1 mouse cellular context compared by ENCODE assay signal in genomic region chr11:58954420-58955142, GRCm38 (mm10).
A peak's percentile ranks its signal among the peaks of the same experiment; 100 is the strongest.
TF ChIP-seq lines count a peak whose summit lies in the region.

Gene Hist3h2a, plus strand, starts transcription at chr11:58954685.
Gene Trim17, plus strand, starts transcription at chr11:58954685.

TF ChIP-seq in CH12.LX, 34 proteins besides CTCF, POLR2A, EP300 and RAD21 (continued from another document):
- peak; percentile 97 for TF ChIP-seq JUN (IDR thresholded peaks at IDR 0.05; ENCODE audit: insufficient read depth, low read depth, low read length)
- no peak for TF ChIP-seq PAX5 (IDR thresholded peaks at IDR 0.05; ENCODE audit: low read length)
- peak; percentile 74 for TF ChIP-seq HCFC1 (IDR thresholded peaks at IDR 0.05; ENCODE audit: low read depth, low read length)
- peak; percentile 96 for TF ChIP-seq CHD2 (IDR thresholded peaks at IDR 0.05; ENCODE audit: low read length)
- no peak; the same call in 1 of the 2 replicates for TF ChIP-seq CHD1 (IDR thresholded peaks at IDR 0.05; ENCODE audit: low read depth, low read length)
- peak; percentile 28; the same call in 1 of the 2 replicates for TF ChIP-seq USF2 (conservative IDR thresholded peaks at IDR 0.05; ENCODE audit: low read depth, low read length)
- 0 out of 2 replicates have a peak, but pooled peaks have one; percentile 43 for TF ChIP-seq MEF2A (IDR thresholded peaks at IDR 0.05; ENCODE audit: borderline replicate concordance, low read depth, low read length)
- TF ChIP-seq UBTF (IDR thresholded peaks at IDR 0.05; ENCODE audit: low read depth, low read length): peak; percentile 97
- TF ChIP-seq ELF1 (IDR thresholded peaks at IDR 0.05; ENCODE audit: low read depth, low read length): no peak; the same call in 1 of the 2 replicates
- 0 out of 2 replicates have a peak, but pooled peaks have one; percentile 51 for TF ChIP-seq MAFK (IDR thresholded peaks at IDR 0.05; ENCODE audit: insufficient replicate concordance, low read length)
- 0 out of 2 replicates have a peak, but pooled peaks have one; percentile 12 for TF ChIP-seq ETS1 (conservative IDR thresholded peaks at IDR 0.05; ENCODE audit: low read depth, low read length)
- TF ChIP-seq NELFE (IDR thresholded peaks at IDR 0.05; ENCODE audit: low read depth, low read length): peak; percentile 100
- TF ChIP-seq ZMIZ1 (IDR thresholded peaks at IDR 0.05; ENCODE audit: low read depth, low read length): peak; percentile 99
- TF ChIP-seq MXI1 (IDR thresholded peaks at IDR 0.05; ENCODE audit: low read depth, low read length): peak; percentile 46
- TF ChIP-seq TBP (conservative IDR thresholded peaks at IDR 0.05; ENCODE audit: low read depth, low read length): peak; percentile 99
- TF ChIP-seq MAX (IDR thresholded peaks at IDR 0.05; ENCODE audit: low read length): peak; percentile 29; the same call in 1 of the 2 replicates
- TF ChIP-seq NRF1 (IDR thresholded peaks at IDR 0.05; ENCODE audit: low read depth, low read length): peak; percentile 12; the same call in 1 of the 2 replicates
- TF ChIP-seq E2F4 (IDR thresholded peaks at IDR 0.05; ENCODE audit: insufficient replicate concordance, low read depth, low read length): peak; percentile 12; the same call in 1 of the 2 replicates
- peak; percentile 98 for TF ChIP-seq TCF12 (IDR thresholded peaks at IDR 0.05; ENCODE audit: low read depth, low read length)
- no peak for TF ChIP-seq MAZ (IDR thresholded peaks at IDR 0.05; ENCODE audit: low read depth, low read length)
